Mouse (Mus musculus) myocyte (in vitro differentiated cells): ENCODE data around the gene Hnrnpk.

Experiments used
- E2F4 ChIP-seq: IDR thresholded peaks from one replicate; pipeline ENCODE4 v1.6.1; 2011; ENCODE audit warnings: mild to moderate bottlenecking, control low read depth, moderate library complexity; ENCODE audit not compliant: insufficient read depth
- MAX ChIP-seq: IDR thresholded peaks from one replicate; pipeline ENCODE4 v1.6.1; 2011; ENCODE audit warnings: low read depth, mild to moderate bottlenecking, control low read depth
- MYOG ChIP-seq, 3 experiments: IDR thresholded peaks; one replicate each; pipeline ENCODE4 v1.6.1; 2011; ENCODE audit warnings: control low read depth in 2 of 3, low read depth in 2 of 3, mild to moderate bottlenecking in 2 of 3; ENCODE audit not compliant: insufficient read length in 2 of 3, control insufficient read depth in 1 of 3, insufficient read depth in 1 of 3
- POLR2A ChIP-seq: IDR thresholded peaks from one replicate; pipeline ENCODE4 v1.6.1; 2011; ENCODE audit warnings: low read depth, mild to moderate bottlenecking, control low read depth, moderate library complexity; ENCODE audit not compliant: insufficient read length
- POLR2AphosphoS2 ChIP-seq: IDR thresholded peaks from one replicate; pipeline ENCODE4 v1.6.1; 2011; ENCODE audit warnings: low read depth, control low read depth; ENCODE audit not compliant: insufficient read length
- SRF ChIP-seq: IDR thresholded peaks from one replicate; pipeline ENCODE4 v1.6.1; 2011; ENCODE audit warnings: low read depth; ENCODE audit not compliant: control insufficient read depth, insufficient read length
- TCF12 ChIP-seq: IDR thresholded peaks from one replicate; pipeline ENCODE4 v1.6.1; 2011; ENCODE audit warnings: mild to moderate bottlenecking, control low read depth; ENCODE audit not compliant: poor library complexity, insufficient read depth, severe bottlenecking
- USF1 ChIP-seq: IDR thresholded peaks from one replicate; pipeline ENCODE4 v1.6.1; 2011; ENCODE audit warnings: low read depth, mild to moderate bottlenecking, control low read depth, moderate library complexity

- TF ChIP-seq POLR2A (no peak), TCF12 (peak; percentile 51), SRF (no peak), USF1 (no peak), E2F4 (no peak), MAX (no peak), MYOG (IDR thresholded peaks at IDR 0.05; ENCODE audit: control insufficient read depth in 1 of 3, insufficient read depth in 1 of 3, insufficient read length in 2 of 3, low read depth in 2 of 3) (peak in 2 of 3 experiments; percentile 34 to 65), POLR2AphosphoS2 (no peak)
Observed at GRCm38 (mm10) chr13:58415838-58416237, 12.7 kb upstream of the Hnrnpk start.
